Mouse (Mus musculus) thymus, postnatal 10 days (tissue): ENCODE measurements around the gene Rasa3.
A peak's percentile ranks its signal among the peaks of the same experiment; 100 is the strongest.

ENCODE experiments used
- DNase-seq, 2 experiments: peaks; one replicate each; pipeline ENCODE4 v3.0.0; 2021; ENCODE audit warnings: low spot score in 2 of 2

Gene Rasa3

GRCm38 (mm10) chr8:13550718-13551573, 126.5 kb downstream of the Rasa3 start:
- peak; percentile 58 to 83 for DNase-seq

DNA sequence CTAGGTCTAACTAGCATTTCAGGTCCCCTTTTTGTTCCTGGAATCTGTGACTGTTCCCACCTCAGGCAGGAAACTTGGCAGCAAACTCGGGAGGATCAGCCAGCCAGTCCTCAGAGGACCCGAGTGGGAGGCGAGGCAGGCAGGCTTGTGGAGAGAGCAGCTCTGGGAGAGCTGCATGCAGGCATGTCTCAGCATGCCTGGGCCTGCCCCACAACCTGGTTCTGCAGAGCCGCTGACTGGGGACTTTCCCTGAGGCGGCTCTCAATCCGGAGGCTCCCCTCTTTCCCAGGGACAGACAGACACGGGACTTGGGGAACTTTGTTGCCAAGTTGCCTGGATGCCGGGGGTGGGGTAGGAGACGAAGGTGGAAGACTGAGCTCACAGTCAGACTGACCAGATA, 128.6 kb downstream of the Rasa3 start:
- DNase-seq = no peak

DNA sequence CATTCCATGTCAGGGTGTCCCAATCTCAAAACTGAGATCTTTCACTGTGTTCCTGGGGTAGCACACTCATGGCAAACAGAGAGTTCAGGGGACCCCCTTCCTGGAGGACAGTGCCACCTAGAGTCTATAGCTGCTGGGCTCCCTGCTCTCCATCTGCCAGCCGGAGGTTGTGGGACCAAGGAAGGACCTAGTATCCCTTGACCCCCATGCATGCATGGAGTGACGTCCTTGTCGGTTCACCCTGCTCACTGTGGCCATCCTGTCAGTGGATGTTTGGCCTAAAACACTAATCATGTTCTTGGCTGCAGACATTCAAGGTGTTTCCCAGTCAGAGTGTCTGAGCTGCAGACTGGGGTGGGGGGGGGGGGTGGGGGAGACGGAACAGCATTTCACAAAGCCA, 129.2 kb downstream of the Rasa3 start:
- DNase-seq = peak in 1 of 2 experiments; percentile 15

GRCm38 (mm10) chr8:13546421-13546820, 131.0 kb downstream of the Rasa3 start:
- DNase-seq = no peak

DNA sequence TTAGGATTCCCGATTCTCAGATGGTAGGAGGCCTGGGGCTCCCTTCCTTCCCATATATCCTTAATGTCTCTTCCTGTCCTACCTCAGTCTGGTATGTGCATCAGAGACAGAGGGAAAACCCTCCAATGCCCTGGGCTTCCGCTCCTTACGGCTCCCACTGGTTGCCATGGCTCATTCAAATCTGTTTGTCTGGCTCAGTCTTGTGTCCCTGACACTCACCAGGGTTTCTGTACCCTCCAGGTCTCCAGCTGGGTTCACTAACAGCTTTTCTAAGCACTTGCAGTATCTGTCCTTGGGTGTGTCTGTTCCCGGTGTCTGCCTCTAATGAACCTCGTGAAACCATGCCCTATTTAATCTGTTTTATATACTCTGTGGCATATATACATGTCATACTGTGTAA, 135.9 kb downstream of the Rasa3 start:
- no peak for DNase-seq

GRCm38 (mm10) chr8:13540122-13540521, 137.3 kb downstream of the Rasa3 start:
- no peak for DNase-seq

DNA sequence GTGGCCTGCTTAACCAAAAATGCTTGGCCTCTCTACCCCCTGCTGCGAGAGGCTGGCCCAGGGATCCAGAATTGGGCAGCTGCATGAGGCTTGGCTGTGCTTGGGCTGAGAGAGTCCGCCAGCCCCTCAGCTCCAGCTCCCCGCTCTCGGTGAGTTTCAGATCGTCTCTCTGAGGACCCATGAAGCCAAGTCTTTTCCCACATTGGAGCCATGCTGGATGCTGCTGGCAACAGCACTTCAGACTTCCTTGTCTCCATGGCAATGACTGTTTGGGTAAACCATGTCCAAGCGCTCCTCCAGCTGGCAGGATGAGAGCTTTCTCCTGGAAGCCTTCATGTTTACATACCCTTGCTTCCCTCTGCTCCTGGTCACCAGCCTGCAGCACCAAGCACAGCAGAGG, 138.6 kb downstream of the Rasa3 start:
- no peak for DNase-seq

DNA sequence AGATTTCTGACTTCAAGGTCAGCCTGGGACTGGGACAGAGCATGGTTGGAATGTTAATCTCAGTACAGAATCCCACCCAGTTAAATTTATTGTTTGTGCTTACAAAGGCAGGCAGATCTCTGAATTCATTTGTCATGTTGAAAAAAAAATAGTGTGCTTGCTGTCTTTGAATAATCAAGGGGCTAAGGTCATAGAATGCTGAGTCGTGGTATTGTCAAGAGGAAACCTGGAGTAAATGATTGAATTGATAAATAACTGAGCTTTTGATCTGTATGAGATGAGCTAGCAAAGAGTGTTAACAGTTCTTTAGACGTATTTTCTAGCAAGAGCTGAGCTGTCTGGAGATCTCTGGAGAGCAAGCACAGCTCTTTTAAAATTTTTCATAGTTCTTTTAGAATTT, 140.3 kb downstream of the Rasa3 start:
- DNase-seq = no peak

DNA sequence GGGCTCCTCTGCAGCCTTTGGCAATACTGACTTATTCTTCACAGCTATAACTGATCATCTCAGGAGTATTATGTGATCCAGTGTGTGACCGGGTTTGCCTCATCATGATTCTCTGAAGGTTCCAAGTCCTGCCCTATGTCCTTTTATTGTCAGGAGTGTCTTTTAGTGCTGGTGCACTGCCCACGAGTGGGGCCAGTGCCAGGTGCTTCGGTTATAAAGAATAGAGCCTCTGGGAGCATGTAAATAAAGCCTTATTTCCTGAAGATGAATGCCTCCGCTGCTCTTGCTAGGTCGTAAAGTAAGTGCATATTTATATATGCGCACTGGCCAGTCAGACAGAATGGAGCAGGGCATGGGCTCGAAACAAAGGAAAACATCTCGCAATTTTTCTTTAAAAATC, 144.3 kb downstream of the Rasa3 start:
- DNase-seq = no peak

GRCm38 (mm10) chr8:13531602-13532171, 145.7 kb downstream of the Rasa3 start:
- DNase-seq = no peak

DNA sequence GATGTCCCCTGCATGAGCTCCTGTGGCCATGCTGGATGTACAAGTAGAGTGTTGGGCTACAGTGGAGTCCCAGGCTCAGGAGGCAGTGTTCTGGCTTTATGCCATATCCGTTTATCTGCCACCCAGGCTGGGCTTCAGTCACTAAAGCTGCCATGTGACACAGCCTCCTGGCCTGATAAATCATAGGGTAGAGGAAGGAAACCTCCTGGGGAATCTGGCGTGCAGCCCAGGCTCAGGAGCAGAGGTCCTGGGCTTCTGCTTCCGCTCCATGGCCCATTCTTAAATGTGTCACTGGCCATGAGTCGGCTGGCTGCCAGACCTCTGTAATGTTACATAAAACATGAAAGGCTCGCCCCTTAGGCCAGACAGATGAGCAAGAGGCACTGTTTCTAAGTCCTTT, 146.5 kb downstream of the Rasa3 start:
- no peak for DNase-seq

DNA sequence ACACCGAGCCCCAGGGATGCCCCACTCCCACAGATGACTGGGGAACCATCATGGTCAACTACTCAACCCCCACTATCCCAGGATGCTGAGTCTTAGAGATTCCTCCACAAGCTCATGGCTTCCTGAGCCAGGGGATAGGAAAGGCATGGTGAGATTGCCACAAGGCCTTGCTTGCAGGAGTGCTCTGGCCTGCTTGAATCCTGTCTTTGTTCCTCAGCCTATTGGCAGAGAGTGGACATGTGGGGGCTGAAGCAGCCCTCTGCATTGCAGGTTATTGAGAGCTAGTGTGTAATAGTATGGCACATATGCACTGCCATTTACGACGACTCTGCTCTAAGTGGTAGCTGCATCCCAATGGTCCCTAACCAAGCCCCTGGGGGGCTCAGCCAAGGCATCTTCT, 147.0 kb downstream of the Rasa3 start:
- no peak for DNase-seq

GRCm38 (mm10) chr8:13529891-13530316, 147.5 kb downstream of the Rasa3 start:
- no peak for DNase-seq

DNA sequence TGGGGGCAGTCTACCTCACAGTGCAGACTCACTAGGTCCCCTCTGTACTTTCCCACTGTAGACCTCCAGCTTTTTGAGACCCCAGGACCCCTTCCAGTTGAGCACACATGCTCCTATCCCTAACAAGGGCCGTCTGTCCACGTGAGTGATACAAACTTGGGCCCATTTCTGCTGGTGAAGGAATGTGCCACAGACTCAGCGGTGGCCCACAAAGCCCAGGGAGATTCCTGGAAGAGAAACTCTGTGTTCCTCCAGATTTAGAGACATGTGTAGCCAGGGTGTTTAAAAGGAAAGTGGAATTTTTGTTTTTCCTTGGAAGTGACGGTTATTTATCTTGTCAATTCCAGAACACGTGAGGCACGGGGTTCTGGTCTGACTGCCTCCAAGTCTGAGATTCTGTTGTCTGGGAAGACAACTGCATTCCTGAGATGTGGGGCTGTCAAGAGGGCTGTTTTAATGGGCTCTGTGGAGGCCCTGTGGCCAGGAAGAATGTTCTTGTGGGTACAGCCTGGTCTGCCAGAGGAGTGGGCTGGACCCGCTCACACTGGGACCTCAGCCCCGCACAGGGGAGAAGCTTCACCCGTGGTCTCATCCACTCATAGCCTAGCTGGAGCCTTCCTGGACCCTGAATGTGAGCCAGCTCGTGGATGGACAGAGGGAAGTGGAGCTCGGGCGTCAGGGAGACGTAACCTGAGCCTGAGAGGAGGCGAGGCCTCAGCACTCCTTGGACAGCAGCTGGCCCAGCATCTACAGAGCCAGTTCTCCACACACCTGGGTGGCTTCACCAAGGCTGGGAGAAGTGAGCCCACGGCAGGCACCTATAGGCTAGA, 148.2 kb downstream of the Rasa3 start:
- DNase-seq = no peak

DNA sequence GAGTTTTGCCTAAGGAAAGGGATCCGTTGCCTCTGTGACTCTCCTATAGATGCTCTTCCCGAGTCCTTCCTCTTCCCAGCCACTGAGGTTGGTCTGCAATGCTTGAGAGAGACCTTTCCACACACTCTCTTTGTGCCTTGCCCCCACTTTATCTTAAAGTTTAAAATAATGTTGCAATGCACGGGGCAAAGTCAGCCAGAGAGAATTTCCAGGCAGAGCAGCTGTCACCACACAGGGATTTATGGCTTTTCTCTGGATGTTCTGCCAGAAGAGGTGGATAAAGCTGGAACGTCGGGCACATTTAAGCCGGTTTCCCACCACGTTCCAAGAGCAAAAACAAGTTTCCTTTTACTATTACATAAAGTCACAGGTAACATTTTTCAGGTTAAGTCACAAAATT, 156.0 kb downstream of the Rasa3 start:
- no peak for DNase-seq

DNA sequence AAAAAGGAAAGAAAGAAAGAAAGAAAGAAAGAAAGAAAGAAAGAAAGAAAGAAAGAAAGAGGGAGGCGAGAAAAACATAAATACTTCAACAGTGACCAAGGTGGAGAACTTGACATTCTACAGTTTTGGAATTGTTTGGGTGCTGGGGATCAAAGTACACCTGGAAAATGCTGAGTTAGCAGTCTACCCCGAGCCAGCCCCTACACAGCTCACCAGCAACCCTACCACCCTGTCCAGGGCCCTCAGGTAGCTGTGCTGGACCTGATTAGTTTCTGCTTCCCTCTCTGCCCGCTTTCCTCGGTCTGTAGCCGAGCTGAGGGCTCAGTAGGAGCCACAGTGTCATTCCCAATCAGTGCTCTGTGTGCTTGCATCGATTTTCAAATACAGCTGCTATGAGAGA, 157.1 kb downstream of the Rasa3 start:
- no peak for DNase-seq

DNA sequence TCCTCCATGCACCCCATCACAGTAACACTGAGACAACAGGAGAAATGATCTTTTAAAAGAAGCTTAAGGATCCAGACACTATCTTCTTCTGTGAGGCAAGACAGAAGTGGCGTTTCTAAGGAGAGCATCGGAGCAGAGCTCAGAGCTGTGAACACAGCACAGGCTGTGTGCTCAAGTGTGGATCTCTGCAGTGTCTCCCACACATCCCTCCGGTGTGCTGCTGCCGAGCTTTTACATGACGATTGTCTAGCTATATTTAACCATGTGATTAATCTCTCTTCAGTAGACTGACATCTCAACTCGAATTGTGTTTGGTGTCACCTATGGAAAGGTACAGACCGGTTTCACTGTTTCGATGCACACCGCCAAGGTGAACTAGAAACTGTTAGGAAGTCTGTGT, 157.9 kb downstream of the Rasa3 start:
- DNase-seq = no peak

- DNase-seq = no peak
These were observed 160.1 kb downstream of the Rasa3 start for GRCm38 (mm10) chr8:13517284-13517781.
